Mouse (Mus musculus): Measurements from ENCODE around the gene Prlr. TPM values are rescaled to one million over a fixed set of nuclear protein-coding genes. Genes with fewer than 3 reads are reported as not detected.

Prlr gene
- not detected in 2 replicates for total RNA-seq (2014; fragmentation: Nextera tagmentation)
- not detected in 2 replicates for total RNA-seq (2017)

- ATAC-seq (replicated peaks; ENCODE audit: poor library complexity, severe bottlenecking), result no peak
Measured at GRCm38 (mm10) chr15:10177083-10177482, at the start of gene Prlr. TSS of gene Prlr (plus strand) at chr15:10177238.

DNA sequence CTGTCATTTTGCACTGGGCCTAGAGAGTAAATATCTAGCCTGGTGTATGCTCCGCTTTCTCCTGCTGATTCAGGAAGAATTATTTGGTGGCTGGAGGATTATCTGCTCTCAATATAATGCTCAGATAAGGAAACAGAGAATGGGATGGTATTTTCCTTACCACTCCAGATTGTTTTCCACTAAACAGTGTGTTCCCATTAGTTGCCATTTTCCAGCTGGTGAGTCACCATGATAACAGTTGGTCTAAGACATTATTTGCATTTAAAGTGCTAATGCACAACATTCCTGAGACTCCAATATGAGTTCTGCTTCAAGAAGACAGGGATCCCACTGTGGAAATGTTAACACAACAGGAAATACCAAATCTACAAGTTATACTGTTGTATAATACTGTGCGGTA lies 43.3 kb upstream of the Prlr start:
- no peak for ATAC-seq (replicated peaks; ENCODE audit: poor library complexity, severe bottlenecking)

GRCm38 (mm10) chr15:10134889-10135288 lies 42.1 kb upstream of the Prlr start:
- ATAC-seq (replicated peaks; ENCODE audit: poor library complexity, severe bottlenecking), result no peak

DNA sequence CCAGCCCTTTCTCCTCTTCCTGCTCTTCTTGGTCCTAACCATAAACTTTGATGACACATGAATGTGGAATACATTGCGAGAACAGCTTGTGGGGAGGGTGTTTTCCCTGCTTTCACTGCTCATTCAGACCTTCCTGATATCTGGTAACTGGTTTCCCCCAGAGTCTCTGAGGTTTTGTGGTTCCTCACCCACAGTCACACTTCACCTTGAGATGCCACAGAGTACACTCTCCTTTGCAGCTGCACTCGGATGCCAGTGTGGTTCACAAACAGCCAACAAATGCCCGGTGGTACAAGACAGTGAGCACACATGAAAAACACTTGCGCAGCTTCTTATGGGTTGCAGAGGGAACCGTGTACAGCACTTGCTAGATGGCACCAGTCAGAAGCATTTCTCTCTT lies 32.5 kb upstream of the Prlr start:
- peak; percentile 40 for ATAC-seq (replicated peaks; ENCODE audit: poor library complexity, severe bottlenecking)

GRCm38 (mm10) chr15:10148196-10148595 lies 28.8 kb upstream of the Prlr start:
- ATAC-seq (replicated peaks; ENCODE audit: poor library complexity, severe bottlenecking), result no peak

GRCm38 (mm10) chr15:10160663-10161062 lies 16.4 kb upstream of the Prlr start:
- ATAC-seq (replicated peaks; ENCODE audit: poor library complexity, severe bottlenecking), result no peak

- ATAC-seq (replicated peaks; ENCODE audit: poor library complexity, severe bottlenecking), result no peak
Measured at GRCm38 (mm10) chr15:10175078-10175477, 2.0 kb upstream of the Prlr start.

DNA sequence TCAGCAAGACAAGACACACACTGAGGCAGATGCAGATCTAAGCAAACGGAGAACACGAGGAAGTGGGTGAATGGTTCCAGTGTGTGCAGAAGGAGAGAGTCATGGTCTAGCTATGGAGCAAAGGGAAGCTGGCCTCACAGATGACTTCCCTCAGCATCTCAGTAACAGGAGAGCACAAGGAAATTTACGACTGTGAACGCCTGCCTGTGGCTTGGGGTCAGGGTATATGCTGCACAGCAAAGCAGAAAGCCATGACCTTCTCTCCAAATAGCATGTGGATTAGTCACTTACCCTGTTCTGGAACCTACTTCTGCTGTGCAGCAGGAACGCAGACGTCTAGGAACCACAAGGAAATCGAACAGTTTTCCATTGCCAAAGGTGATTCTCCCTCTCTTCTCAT lies 1.4 kb upstream of the Prlr start:
- ATAC-seq (replicated peaks; ENCODE audit: poor library complexity, severe bottlenecking), result no peak

DNA sequence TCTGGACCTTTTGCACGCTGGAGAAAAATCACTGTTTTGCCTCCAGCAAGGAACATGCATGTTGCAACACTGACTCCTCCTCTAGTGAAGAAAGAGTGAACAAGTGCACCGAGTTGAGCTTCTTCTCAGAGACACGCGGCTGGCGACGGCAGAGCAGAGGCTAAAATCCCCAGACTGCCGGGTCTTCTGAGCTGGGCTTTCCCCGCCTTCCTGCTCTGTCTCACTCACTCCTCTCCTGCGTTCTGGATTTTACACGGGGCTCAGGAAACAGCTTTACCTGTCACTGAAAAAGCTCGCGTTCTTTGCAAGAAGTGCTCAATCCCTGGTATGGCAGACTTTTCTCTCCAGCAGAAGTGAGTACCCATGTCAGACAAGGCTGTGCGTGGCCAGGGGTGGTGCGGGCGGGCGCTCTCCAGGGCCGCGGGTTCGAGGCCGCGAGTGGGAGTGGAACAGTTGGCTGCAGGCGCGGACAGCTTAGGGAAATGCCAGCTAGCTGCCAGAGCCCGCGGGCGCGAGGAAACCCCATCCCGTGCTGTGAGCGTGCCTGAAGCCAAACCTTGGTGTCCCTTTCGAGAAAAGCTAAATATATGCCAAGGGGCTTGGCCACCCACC lies 587 bp downstream of the Prlr start:
- peak; percentile 52 for ATAC-seq (replicated peaks; ENCODE audit: poor library complexity, severe bottlenecking)

DNA sequence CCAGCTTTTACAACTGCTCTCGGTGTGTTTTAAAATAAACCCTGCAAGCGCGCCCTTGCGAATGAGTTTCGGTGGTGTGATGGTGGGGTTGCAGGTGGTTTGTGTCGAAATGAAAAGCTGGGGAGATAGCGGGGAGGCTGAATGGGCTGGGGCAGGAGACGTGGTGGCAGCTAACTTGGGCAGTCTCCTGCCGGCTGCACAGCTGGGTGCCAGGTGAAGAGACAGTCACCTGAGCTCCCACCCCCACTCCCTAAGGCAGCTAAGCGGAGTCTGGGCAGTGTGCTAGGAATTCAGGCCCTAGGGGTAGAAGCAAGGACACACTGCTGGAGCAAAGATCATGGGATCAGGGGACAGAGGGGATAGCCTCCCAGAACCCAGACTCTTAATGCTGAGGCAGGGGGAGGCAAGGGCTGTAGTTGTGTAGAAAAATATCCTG lies 1.1 kb downstream of the Prlr start:
- peak; percentile 27; the same call in 1 of the 2 replicates for ATAC-seq (replicated peaks; ENCODE audit: poor library complexity, severe bottlenecking)

GRCm38 (mm10) chr15:10180694-10181093 lies 3.7 kb downstream of the Prlr start:
- ATAC-seq (replicated peaks; ENCODE audit: poor library complexity, severe bottlenecking), result no peak

DNA sequence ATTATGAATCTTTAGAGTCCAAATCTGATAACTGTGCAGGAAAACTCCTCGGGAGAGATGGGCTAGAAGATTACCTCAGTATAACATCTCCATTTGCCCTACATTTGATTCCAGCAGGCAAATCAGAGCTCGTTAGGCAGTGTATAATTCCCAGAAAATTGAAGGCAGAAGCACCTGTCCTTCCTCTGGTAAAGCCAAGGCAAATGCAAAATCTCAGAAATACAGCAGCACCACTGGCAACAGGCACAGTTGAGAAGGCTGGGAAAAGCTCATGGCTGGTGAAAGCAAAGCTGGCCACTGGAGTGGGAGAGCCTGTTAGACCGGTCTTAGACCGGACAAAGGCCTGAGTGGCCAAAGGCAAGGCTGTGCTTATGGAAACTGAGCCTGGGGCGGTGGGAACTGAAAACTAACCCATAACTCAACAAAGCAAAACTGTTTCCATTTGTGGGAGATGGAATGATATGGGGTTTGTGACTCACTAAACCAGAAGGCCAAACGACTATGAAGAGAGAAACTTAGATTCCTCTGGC lies 15.1 kb downstream of the Prlr start:
- ATAC-seq (replicated peaks; ENCODE audit: poor library complexity, severe bottlenecking), result no peak

GRCm38 (mm10) chr15:10200991-10201390 lies 24.0 kb downstream of the Prlr start:
- no peak for ATAC-seq (replicated peaks; ENCODE audit: poor library complexity, severe bottlenecking)

DNA sequence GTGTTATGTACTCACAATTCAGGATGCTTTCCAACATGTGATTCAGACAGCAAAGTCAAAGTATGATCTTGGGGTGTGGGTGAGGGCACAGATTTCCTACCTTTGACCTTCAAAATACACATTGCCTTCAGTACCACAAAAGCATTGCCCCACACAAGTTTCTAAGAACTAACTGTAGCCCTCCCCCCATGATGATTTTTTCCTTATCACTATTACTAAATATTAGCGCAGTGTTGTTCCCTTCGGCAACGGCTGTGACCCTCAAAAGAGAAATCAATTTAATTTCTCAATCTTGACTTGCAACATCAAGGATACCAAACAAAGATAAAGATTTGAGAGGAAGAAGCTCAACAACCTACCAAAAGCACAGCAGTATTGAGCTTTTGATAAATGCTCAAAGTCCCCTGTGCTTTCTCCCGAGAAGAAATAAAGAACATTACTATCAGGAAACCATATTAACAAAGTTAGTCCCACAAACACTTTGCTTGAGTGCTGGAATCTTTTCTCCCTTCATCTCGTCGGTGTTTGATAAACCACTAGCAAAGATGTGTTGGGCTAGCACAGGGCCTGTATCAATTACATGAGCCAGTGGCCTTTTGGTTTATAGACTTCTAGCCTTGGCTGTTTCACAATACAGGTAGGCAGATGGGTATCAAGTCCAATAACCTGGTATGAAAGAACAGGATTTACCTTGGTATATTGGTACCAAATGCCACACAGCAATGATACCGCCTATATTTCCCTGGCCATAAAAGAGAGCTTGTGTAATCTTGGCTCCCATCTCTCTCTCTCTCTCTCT lies 25.7 kb downstream of the Prlr start:
- ATAC-seq (replicated peaks; ENCODE audit: poor library complexity, severe bottlenecking), result no peak

DNA sequence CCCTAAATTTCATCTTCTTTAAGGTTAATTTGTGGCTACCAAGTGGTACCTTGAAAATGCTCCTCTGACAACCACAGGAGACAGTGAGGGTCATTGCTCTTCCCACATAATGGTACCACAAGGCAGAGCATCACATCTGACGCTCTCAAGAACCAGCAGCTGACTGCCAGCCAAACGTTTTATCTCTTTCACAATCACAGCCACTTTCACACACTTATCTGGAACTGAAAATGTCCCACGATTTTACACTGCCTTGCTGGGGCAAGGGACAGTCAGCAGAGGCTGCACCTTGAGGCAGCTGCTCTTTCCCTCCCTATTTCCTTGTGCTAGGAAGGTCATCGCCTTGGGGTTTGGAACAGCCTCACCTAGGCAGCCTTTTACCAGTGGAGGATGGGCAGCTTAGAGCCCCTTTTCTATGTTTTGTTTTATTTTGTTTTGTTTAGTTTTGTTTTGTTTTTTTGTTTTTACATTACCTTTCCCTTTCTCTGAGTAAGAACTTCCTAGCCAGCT lies 33.3 kb downstream of the Prlr start:
- no peak for ATAC-seq (replicated peaks; ENCODE audit: poor library complexity, severe bottlenecking)

- no peak for ATAC-seq (replicated peaks; ENCODE audit: poor library complexity, severe bottlenecking)
Measured at GRCm38 (mm10) chr15:10211992-10212391, 35.0 kb downstream of the Prlr start.

DNA sequence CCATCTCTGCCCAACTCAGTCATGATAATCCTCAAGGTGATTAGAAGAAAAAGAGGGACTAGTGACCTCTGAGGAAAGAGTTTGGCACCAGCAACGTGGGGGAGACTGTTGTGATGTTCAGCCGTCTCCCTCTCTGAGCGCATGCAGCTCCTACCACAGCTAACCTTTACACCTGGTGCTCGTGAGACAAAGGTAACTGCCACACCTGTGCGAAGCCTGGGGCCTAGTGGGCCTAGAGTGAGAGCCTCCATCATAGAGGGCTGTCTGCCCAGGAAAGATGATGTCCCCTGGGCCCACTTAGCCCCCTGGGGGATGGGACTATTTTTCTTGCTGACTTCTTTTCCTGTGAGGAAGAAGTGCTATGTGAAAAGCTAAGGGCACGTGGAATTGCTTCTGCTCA lies 36.2 kb downstream of the Prlr start:
- ATAC-seq (replicated peaks; ENCODE audit: poor library complexity, severe bottlenecking), result no peak

DNA sequence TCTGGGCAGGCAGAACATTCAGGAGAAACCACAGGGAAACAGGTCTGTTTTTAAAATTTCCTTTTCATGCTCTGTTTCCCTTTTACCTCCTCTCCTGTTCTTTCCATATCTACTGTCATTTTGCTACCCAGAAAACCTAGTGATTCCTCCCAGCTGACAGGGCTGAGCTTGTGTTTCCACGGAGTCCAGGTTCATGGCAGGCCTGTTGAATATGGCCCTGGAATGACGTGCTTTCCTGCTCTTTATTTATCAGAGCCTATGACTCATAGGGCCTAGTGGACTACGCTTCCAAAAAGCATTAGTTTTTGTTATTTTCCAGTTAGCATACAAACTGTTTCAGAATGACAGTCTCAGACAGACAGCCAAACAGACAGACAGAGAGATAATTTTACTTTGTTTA lies 36.7 kb downstream of the Prlr start:
- no peak for ATAC-seq (replicated peaks; ENCODE audit: poor library complexity, severe bottlenecking)

DNA sequence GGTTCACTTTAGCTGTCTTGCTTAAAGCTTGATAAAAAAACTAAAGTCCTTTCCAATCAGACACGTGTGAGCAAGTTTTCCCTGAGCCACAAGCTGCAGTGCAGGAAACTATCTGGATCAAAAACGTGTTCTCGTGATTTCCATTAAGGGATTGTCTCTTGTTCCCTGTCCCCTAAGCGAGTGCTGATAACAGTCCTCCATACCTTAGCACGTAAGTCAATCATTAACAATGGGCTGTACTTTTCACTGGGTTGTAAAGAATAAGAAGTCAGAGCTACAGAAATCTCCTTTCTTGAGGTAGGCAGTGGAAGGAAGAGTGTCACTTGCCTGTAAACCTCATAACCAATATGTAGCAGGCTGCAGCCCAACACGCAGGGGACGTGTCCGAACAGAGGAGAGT lies 38.7 kb downstream of the Prlr start:
- no peak for ATAC-seq (replicated peaks; ENCODE audit: poor library complexity, severe bottlenecking)

DNA sequence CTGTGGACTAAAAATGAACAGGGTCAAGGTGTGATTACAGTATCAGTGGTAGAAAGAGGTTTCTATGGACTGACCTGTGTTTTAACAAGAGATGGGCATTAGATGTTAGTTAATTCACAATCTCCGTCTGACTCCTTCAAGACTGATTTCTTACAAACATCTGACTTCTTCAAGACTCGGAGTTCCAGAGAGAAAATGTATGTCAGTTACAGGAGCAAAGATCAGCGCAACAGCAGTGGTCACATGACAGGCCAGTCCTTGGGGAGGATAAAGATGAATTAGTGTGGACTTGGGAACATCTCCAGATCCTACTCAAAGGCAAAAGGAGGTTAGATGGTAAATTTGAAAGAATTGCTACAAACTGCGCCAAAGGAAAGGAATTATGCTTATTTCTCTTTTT lies 39.2 kb downstream of the Prlr start:
- no peak for ATAC-seq (replicated peaks; ENCODE audit: poor library complexity, severe bottlenecking)

- no peak for ATAC-seq (replicated peaks; ENCODE audit: poor library complexity, severe bottlenecking)
Measured at GRCm38 (mm10) chr15:10223614-10224155, 46.6 kb downstream of the Prlr start.
